In genomic region chr11:120150440-120151112, GRCm38 (mm10) we compare ENCODE assay signal across 8 mouse cellular contexts. TPM values are rescaled to one million over a fixed set of nuclear protein-coding genes. Genes with fewer than 3 reads are reported as not detected.
DNase-seq lines count a peak whose midpoint lies in the region; ATAC-seq and TF ChIP-seq lines count a peak whose summit lies in the region.

No protein-coding gene starts in this region.

- peak overlapping the region; percentile 87 for H3K9ac ChIP-seq in forebrain, embryonic 13.5 days
- peak overlapping the region; percentile 86 for H3K9ac ChIP-seq in kidney, postnatal 0 days (ENCODE audit: low read depth, low read length)
- peak overlapping the region; percentile 82 for H3K9ac ChIP-seq in stomach, embryonic 16.5 days (ENCODE audit: low read length)

- H3K4me2 ChIP-seq in forebrain, embryonic 13.5 days = peak overlapping the region; percentile 82
- H3K4me2 ChIP-seq in kidney, postnatal 0 days (ENCODE audit: low read length) = peak overlapping the region; percentile 90
- H3K4me2 ChIP-seq in stomach, embryonic 16.5 days (ENCODE audit: low read depth, low read length) = peak overlapping the region; percentile 63

- whole genome bisulfite sequencing in forebrain, embryonic 13.5 days = under 1% methylated on average over 44 of the region's 44 CpGs
- WGBS in kidney, postnatal 0 days = under 1% methylated on average over 44 of the region's 44 CpGs
- WGBS in stomach, embryonic 16.5 days = under 1% methylated on average over 44 of the region's 44 CpGs

- peak overlapping the region; percentile 87 for H3K4me3 ChIP-seq in forebrain, embryonic 13.5 days
- H3K4me3 ChIP-seq in kidney, postnatal 0 days (replicated peaks; ENCODE audit: low read depth, low read length) = peak overlapping the region; percentile 87
- H3K4me3 ChIP-seq in stomach, embryonic 16.5 days (replicated peaks; ENCODE audit: low read length) = peak overlapping the region; percentile 94

- H3K4me1 ChIP-seq in forebrain, embryonic 13.5 days = peaks cover 16% of the 10 kb centered on the region
- H3K4me1 ChIP-seq in kidney, postnatal 0 days (replicated peaks; ENCODE audit: insufficient read depth, low read length) = peaks cover 22% of the 10 kb centered on the region
- peaks cover 20% of the 10 kb centered on the region for H3K4me1 ChIP-seq in stomach, embryonic 16.5 days (ENCODE audit: control insufficient read depth, insufficient read depth, low read length)

- no peaks in the 10 kb centered on the region for H3K9me3 ChIP-seq in forebrain, embryonic 13.5 days (replicated peaks)
- no peaks in the 10 kb centered on the region for H3K9me3 ChIP-seq in kidney, postnatal 0 days (replicated peaks; ENCODE audit: low read length)
- H3K9me3 ChIP-seq in stomach, embryonic 16.5 days (replicated peaks; ENCODE audit: control insufficient read depth, low read length) = no peaks in the 10 kb centered on the region

- TF ChIP-seq CTCF in kidney, postnatal 0 days (IDR thresholded peaks at IDR 0.05; ENCODE audit: low read depth) = no peak

- H3K36me3 ChIP-seq in forebrain, embryonic 13.5 days (ENCODE audit: poor library complexity, severe bottlenecking) = no peaks in the 10 kb centered on the region
- H3K36me3 ChIP-seq in kidney, postnatal 0 days (ENCODE audit: insufficient read depth, low read length) = no peaks in the 10 kb centered on the region
- no peaks in the 10 kb centered on the region for H3K36me3 ChIP-seq in stomach, embryonic 16.5 days (ENCODE audit: control insufficient read depth, insufficient read depth, low read length)

- peak; percentile 65 for ATAC-seq in forebrain, embryonic 13.5 days
- ATAC-seq in kidney, postnatal 0 days (replicated peaks; ENCODE audit: low FRiP score, low read depth) = peak; percentile 14; the same call in 1 of the 2 replicates
- ATAC-seq in megakaryocyte progenitor cell, adult 5-6 weeks (replicated peaks; ENCODE audit: poor library complexity) = peak; percentile 45
- ATAC-seq in stomach, embryonic 16.5 days (ENCODE audit: insufficient read depth, low FRiP score) = peak; percentile 26; the same call in 1 of the 2 replicates

- H3K27me3 ChIP-seq in forebrain, embryonic 13.5 days = no peaks in the 10 kb centered on the region
- no peaks in the 10 kb centered on the region for H3K27me3 ChIP-seq in kidney, postnatal 0 days (ENCODE audit: insufficient read depth, low read length)
- H3K27me3 ChIP-seq in stomach, embryonic 16.5 days (ENCODE audit: control insufficient read depth, insufficient read depth, low read length) = no peaks in the 10 kb centered on the region

- DNase-seq in right cerebral cortex, adult 2 months (ENCODE audit: low spot score in 2 of 2) = peak; percentile 15 to 34
- DNase-seq in right cerebral cortex, postnatal 25 days = no peak
- peak; percentile 58 for DNase-seq in adipocyte (ENCODE audit: low spot score)
- peak; percentile 28 for DNase-seq in kidney, postnatal 0 days (ENCODE audit: low spot score)
- no peak for DNase-seq in ovary, postnatal 36 days (ENCODE audit: low spot score)

- peak overlapping the region; percentile 76 for H3K27ac ChIP-seq in forebrain, embryonic 13.5 days
- H3K27ac ChIP-seq in kidney, postnatal 0 days = peak overlapping the region; percentile 88
- H3K27ac ChIP-seq in stomach, embryonic 16.5 days (ENCODE audit: low read length) = peak overlapping the region; percentile 79

RNA-seq across cellular contexts. Expression of gene Slc38a10, which starts 0.6 kb away (rescaled TPM):
- 76.8 and 92.2 TPM in 2 replicates for polyA plus RNA-seq in forebrain, embryonic 13.5 days (2015; fragmentation: Nextera tagmentation; extraction: Ambion mirVana)
- polyA plus RNA-seq in kidney, postnatal 0 days (2015; fragmentation: Nextera tagmentation; extraction: Ambion mirVana) = 94.0 and 105 TPM in 2 replicates
- 31.6 and 33.3 TPM in 2 replicates for total RNA-seq in megakaryocyte progenitor cell, adult 5-6 weeks (2015)
- 40.2 and 41.2 TPM in 2 replicates for total RNA-seq in megakaryocyte progenitor cell, adult 5-6 weeks (2017)
- 95.9 and 99.2 TPM in 2 replicates for polyA plus RNA-seq in stomach, embryonic 16.5 days (2015; fragmentation: Nextera tagmentation; extraction: Ambion mirVana)

RNA-seq across cellular contexts. Expression of gene Ndufaf8, which starts 51.8 kb away (rescaled TPM):
- polyA plus RNA-seq in forebrain, embryonic 13.5 days (2015; fragmentation: Nextera tagmentation; extraction: Ambion mirVana) = 59.2 and 60.5 TPM in 2 replicates
- 107 and 130 TPM in 2 replicates for polyA plus RNA-seq in kidney, postnatal 0 days (2015; fragmentation: Nextera tagmentation; extraction: Ambion mirVana)
- 18.6 and 24.5 TPM in 2 replicates for total RNA-seq in megakaryocyte progenitor cell, adult 5-6 weeks (2015)
- 20.0 and 20.6 TPM in 2 replicates for total RNA-seq in megakaryocyte progenitor cell, adult 5-6 weeks (2017)
- polyA plus RNA-seq in stomach, embryonic 16.5 days (2015; fragmentation: Nextera tagmentation; extraction: Ambion mirVana) = 69.2 and 69.3 TPM in 2 replicates

RNA-seq across cellular contexts. Expression of gene Tepsin, which starts 52.0 kb away (rescaled TPM):
- polyA plus RNA-seq in forebrain, embryonic 13.5 days (2015; fragmentation: Nextera tagmentation; extraction: Ambion mirVana) = 18.0 and 19.0 TPM in 2 replicates
- polyA plus RNA-seq in kidney, postnatal 0 days (2015; fragmentation: Nextera tagmentation; extraction: Ambion mirVana) = 10.8 and 12.1 TPM in 2 replicates
- 8.3 and 10.3 TPM in 2 replicates for total RNA-seq in megakaryocyte progenitor cell, adult 5-6 weeks (2015)
- total RNA-seq in megakaryocyte progenitor cell, adult 5-6 weeks (2017) = 8.3 and 8.8 TPM in 2 replicates
- polyA plus RNA-seq in stomach, embryonic 16.5 days (2015; fragmentation: Nextera tagmentation; extraction: Ambion mirVana) = 19.2 and 21.2 TPM in 2 replicates

Comparison
In these comparisons a context has a peak if more than half of its experiments do, and no peak if none do; other contexts are left out.
1. DNase-seq: peak in right cerebral cortex, adult 2 months (2 of 2), adipocyte (single experiment) and kidney, postnatal 0 days (single experiment); none in right cerebral cortex, postnatal 25 days (single experiment) and ovary, postnatal 36 days (single experiment).
2. ATAC-seq: peak in every context shown above with its lines; median percentile 65 in forebrain, embryonic 13.5 days; 45 in megakaryocyte progenitor cell, adult 5-6 weeks; 26 in stomach, embryonic 16.5 days; 14 in kidney, postnatal 0 days.
3. Peak in every context shown above with its lines, with median percentiles within 50 percentile points of each other: H3K27ac ChIP-seq, H3K4me2 ChIP-seq, H3K4me3 ChIP-seq and H3K9ac ChIP-seq.